Mouse (Mus musculus) spleen, postnatal 36 days (tissue): ENCODE results near the gene Phrf1.

Experiments
- DNase-seq, 2 experiments: peaks; one replicate each; pipeline ENCODE4 v3.0.0; 2022; ENCODE audit warnings: low spot score in 2 of 2, mixed read lengths in 1 of 2

The Phrf1 gene

GRCm38 (mm10) chr7:141256159-141256558 is 27.6 kb downstream of the Phrf1 start:
- DNase-seq = no peak

DNA sequence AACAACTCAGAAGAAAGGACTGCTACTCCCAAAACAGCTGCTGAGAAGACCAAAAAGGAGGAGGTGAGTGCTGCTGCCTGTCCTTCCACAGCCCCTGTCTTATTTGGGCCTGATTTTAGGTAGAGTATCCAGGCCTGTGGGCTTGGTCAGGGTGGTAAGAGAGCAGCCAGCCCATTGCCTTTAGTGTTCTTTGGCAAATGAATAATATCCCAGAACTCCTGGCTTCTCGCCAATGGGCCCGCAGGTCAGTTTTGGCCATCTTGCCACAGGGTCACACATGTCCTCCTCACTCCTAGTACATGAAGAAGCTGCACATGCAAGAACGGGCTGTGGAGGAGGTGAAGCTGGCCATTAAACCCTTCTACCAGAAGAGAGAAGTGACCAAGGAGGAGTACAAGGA is 32.9 kb downstream of the Phrf1 start:
- DNase-seq = no peak

DNA sequence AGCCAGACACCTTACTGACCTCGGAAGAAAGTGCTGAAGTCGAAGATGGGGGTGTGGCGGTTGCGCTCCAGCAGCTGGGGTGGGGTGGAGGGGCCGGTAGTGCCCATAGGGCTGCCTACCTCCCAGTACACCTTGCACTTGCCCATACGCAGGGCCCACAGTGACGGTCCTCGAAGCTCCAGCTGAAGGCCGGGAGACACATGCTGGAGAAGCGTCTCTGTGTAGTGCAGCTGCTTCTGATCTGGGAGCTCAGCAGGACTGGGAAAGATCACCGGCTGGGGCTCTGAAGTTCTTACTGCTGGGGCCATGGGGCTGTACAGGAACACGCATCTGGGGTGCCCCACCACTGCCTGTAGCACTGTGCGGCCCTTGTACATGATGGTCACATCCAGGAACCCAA is 35.1 kb downstream of the Phrf1 start:
- no peak for DNase-seq

DNA sequence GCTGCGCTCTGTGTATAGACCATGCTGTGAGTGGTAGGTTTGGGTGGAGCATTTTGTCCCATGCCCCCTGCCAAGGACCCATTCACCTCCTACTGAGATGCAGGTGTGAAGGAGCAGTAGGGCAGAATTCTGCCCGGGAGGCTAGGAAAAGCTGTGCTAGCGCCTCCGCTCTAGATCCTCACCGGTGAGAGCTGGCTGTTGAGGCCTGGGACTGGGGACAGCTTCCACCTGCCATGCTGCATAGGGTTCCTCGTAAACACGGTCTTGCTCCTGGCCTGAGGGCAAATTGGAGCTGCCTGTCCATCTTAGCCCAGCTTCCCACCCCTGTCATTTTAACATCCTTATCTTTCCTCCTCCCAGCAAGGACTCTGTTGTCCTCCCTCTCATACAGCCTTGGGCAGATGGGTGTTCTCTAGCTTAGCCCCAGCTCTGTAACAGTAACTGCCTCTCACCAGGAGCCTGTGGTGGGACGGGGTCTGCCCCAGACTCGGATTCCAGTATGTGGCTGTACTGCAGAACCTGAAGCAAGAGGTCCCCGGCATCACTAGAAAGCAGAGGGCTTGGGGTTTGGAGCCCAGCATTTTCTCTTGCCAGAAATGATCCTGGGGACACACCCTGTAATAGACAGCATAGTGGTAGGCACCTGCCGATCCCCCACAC is 35.6 kb downstream of the Phrf1 start:
- no peak for DNase-seq

DNA sequence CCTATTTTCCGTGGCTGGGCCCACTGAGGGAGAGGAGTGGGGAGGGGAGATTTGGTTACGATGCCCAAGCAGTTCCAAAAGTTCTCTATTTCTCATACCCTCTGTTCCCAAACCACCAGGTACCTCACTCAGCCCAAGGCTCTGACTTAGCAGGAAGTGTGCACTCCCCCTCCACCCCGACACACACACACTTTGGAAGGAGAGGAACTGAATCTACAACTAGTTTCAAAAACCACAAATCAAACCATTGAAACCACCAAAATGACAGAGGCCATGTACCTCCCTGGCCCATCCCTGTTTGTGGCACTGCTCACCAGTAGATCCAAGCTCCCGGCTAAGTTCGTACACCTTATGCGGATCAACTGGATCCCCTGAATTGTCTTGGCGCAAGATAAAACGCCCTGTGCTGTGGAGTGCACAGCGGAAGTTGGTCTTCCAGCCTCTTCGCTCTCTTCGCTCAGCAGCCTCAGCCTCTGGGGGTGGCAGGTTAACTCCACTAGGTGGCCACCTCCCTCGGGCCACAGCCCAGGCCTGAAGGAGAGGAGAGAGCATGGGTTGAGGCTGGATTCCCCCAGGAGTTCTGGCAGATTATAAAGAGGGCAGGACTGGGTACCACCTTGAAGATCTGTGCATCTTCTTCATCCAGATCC is 36.3 kb downstream of the Phrf1 start:
- peak; percentile 66 to 69 for DNase-seq

- DNase-seq = peak in 1 of 2 experiments; percentile 35
These were observed 36.8 kb downstream of the Phrf1 start for GRCm38 (mm10) chr7:141265411-141265738.

GRCm38 (mm10) chr7:141265739-141266561 is 37.4 kb downstream of the Phrf1 start, which contains the start of gene Irf7:
Gene Irf7, minus strand, starts transcription at chr7:141266481.
- DNase-seq = peak; percentile 80 to 84

GRCm38 (mm10) chr7:141268466-141269272 is 40.1 kb downstream of the Phrf1 start:
- DNase-seq = peak; percentile 31 to 50

DNA sequence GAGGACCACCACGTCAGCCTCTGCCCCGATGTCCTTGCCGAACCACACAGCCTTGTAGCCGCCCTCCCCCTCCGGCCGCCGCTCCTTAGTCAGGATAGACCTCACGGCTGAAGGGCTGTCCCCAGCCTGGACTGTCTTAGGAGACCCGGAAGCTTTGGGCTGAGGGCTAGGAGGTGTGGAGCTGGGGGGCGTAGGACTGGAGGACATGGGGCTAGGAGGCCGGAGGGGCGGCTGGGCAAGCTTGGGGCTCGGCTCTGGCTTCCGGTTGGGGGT is 40.6 kb downstream of the Phrf1 start:
- no peak for DNase-seq

DNA sequence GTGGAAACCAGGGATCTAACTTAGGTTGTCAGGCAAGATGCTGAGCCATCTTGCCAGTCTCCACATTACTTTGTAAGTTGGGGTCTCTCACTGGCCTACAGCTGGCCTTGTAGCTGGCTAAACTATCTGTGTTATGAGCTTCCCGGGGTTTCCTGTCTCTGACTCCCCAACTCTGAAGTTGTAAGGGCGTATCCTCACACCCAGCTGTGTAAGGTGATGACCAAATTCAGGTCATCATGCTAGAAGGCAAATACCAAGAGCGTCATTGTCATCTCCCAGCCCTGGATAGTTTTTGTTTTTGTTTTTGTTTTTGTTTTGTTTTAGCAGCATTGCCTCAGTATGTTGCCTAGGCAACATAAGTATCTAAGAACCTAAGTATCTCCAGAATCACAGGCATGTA is 42.0 kb downstream of the Phrf1 start:
- no peak for DNase-seq

- no peak for DNase-seq
These were observed 46.8 kb downstream of the Phrf1 start for GRCm38 (mm10) chr7:141275356-141275755.

GRCm38 (mm10) chr7:141276546-141276945 is 48.0 kb downstream of the Phrf1 start, which contains the start of gene Cdhr5:
Gene Cdhr5, minus strand, starts transcription at chr7:141276786.
- DNase-seq = peak; percentile 36 to 46

DNA sequence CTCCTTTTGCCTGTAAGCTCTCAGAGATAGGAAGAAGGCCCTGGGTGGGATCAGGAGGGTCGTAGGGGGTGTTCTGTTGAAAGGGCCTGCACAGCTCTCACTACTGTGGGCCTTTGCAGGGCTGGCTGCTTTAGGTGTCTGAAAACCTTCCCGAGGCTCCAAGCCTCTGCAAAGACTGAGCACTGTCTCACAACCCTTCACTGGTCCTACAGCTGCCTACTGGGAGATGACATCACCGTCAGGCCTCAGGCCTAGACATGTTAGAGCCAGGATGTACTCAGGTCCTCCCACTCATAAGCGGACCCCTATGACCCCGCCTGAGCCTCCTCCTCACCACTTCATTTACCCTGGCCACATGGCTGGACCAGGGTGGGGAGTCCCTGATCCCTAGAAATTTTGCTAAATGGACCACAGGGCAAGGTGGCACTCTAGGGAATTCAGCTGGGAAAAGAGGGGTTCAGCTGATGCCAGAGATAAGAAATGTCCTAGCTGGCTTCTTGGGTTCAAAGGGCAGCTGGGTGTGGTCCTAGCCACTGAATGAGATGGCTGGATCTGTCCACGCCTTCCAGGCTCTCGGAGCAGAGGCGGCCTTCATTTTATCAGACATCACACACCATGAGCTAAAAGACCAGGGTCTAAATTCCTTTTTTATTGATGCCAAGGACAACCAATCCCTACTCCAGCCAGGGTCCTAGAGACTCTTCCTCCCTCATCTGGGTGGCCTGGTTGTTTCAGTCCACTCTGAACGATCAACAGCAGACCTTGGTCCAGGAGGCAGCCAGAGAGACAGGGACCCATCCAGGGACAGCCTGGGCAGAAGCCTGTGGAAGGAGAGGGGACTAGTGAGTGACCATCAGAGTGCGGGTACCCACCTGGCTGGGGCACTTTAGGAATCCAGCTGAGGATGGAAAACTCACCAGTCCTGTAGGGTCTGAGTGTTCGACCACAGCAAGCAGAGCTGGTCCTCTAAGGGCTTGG is 49.4 kb downstream of the Phrf1 start:
- DNase-seq = no peak

DNA sequence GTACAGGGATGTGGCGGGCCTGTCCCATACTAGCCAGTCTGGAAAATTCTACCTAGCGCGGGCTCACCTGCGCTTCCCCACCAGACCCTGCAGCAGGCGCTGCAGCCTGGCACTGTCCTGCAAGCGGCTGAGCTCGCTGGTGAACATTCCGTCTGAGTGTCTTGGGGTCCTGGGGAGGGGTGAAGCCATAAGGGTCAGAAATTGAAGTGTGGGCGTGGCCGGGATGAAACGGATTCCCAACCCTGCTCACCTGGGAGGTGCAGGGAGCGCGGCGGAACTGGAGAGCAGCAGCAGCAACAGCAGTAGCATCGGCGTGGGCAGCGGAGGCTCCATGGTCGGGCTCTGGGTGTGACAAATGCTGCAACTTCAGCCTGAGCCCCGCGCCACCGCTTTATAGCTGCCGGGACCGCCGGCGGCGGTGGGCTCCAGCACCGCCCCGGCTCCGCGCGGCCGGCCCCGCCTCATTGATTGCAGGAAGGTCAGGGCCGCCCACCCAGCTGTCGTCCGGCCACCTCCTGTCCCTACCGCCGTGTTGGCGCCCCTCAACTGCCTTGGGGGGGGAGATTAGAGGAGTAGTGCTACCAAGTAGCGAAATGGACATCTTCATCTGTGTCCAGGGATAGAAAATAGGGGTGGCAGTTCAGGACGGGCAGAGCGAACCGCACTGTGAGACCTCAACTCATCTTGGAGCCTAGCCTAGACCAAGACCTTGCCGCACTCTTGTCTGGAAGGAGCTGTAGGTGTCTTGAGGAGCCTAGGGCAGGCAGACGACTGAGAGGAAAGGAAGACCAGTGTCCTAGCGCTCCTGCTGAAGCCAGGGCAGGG is 50.4 kb downstream of the Phrf1 start, which contains the start of gene Sct:
TSS of gene Sct (minus strand) at position 368 of the 825 bp plus-strand sequence.
- no peak for DNase-seq

GRCm38 (mm10) chr7:141281442-141281841 is 52.9 kb downstream of the Phrf1 start:
- DNase-seq = no peak

- DNase-seq = no peak
These were observed 54.2 kb downstream of the Phrf1 start for GRCm38 (mm10) chr7:141282756-141283155.

- DNase-seq = no peak
These were observed 59.5 kb downstream of the Phrf1 start for GRCm38 (mm10) chr7:141288042-141288441.

DNA sequence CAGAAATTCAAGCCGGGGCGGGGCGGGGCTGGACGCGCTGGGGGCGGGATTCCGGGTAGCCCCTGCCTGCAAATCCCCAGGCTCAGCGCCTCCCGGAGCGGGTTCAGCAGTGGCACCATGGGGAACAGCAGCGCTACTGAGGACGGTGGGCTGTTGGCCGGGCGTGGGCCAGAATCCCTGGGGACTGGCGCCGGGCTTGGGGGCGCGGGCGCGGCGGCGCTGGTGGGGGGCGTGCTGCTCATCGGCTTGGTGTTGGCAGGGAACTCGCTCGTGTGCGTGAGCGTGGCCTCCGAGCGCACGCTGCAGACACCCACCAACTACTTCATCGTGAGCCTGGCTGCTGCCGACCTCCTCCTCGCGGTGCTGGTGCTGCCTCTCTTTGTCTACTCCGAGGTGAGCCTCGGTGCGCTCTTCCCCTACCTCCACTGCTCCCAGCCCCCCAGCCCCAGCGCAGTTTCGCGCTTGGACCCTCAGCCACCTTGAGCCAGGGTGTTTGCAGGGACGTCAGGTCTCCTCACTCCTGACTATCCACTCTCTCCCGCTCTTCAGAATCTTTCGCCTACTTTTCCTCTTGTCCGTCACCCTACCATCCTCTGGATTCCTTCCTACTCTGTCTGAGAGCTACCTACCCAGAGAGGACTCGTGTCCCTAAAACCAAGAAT is 63.5 kb downstream of the Phrf1 start, which contains the start of gene Drd4:
TSS of gene Drd4 (plus strand) at position 86 of the 662 bp plus-strand sequence.
- DNase-seq = no peak
